Mouse (Mus musculus): ENCODE results near the gene Tmem179b.

- TF ChIP-seq POLR2A (IDR thresholded peaks at IDR 0.05; ENCODE audit: control insufficient read depth, extremely low read depth, insufficient read depth, low read length, poor library complexity) (no peak), CTCF (IDR thresholded peaks at IDR 0.05; ENCODE audit: borderline replicate concordance, control insufficient read depth, extremely low read depth, insufficient read depth, low read length, poor library complexity) (no peak)
These were observed 49.9 kb downstream of the Tmem179b start for GRCm38 (mm10) chr19:8724392-8724791.

All from thymus, adult 2 months (tissue).